In genomic region chr6:51857821-51858220, GRCm38 (mm10) we compare ENCODE assay signal across 8 mouse cellular contexts.
DNase-seq lines count a peak whose midpoint lies in the region; ATAC-seq lines count a peak whose summit lies in the region.

No protein-coding gene starts in this region.

- H3K9ac ChIP-seq in intestine, embryonic 15.5 days, result no peak overlapping the region

- no peak overlapping the region for H3K4me3 ChIP-seq in intestine, embryonic 15.5 days (replicated peaks)

- peak overlapping the region; percentile 36 for H3K4me2 ChIP-seq in intestine, embryonic 15.5 days (replicated peaks)

- 1% methylated on average over 11 of the region's 11 CpGs for WGBS in intestine, embryonic 15.5 days

- H3K27ac ChIP-seq in intestine, embryonic 15.5 days, result no peak overlapping the region

- H3K9me3 ChIP-seq in intestine, embryonic 15.5 days, result no peaks in the 10 kb centered on the region

- ATAC-seq in intestine, embryonic 15.5 days, result peak; percentile 97

- no peaks in the 10 kb centered on the region for H3K4me1 ChIP-seq in intestine, embryonic 15.5 days (replicated peaks)

- no peaks in the 10 kb centered on the region for H3K27me3 ChIP-seq in intestine, embryonic 15.5 days (replicated peaks)

- intact Hi-C loops in left cerebral cortex, postnatal 14 days (cut with DNase I), result loop anchor here (1.0 to 5.0 kb wide), 4 partner anchors 272 to 647 kb away; partner anchors contain the start of gene Hnrnpa2b1

- H3K36me3 ChIP-seq in intestine, embryonic 15.5 days, result no peaks in the 10 kb centered on the region

- DNase-seq in adrenal gland, adult 18-20 months (ENCODE audit: low spot score in 2 of 2), result peak; percentile 91 to 94
- DNase-seq in embryo, embryonic 11 days, result peak; percentile 98
- peak; percentile 93 to 96 for DNase-seq in gastrocnemius, postnatal 4 days (ENCODE audit: low spot score in 2 of 2)
- peak; percentile 97 to 98 for DNase-seq in left cerebral cortex, postnatal 14 days (ENCODE audit: low spot score in 2 of 2)
- peak; percentile 97 for DNase-seq in mesoderm, embryonic 11.5 days (ENCODE audit: low read depth, low spot score)
- peak; percentile 92 for DNase-seq in right cerebral cortex, postnatal 25 days
- DNase-seq in urinary bladder, postnatal 36 days (ENCODE audit: low spot score in 2 of 2), result peak; percentile 88 to 92
